Mouse (Mus musculus) erythroblast, embryonic 14.5 days (primary cell): Measurements from ENCODE around the gene Mageb18. TPM values are rescaled to one million over a fixed set of nuclear protein-coding genes. Genes with fewer than 3 reads are reported as not detected.
"Not testable (repeated sequence)": the region's sequence is repeated elsewhere in the genome, so short reads cannot be mapped to it uniquely, and the experiment has no call there.

Experiments
- H3K27me3 ChIP-seq: 2 replicates; pipeline ENCODE4 v1.6.1; 2012; ENCODE audit warnings: inconsistent platforms; ENCODE audit not compliant: control insufficient read depth
- H3K36me3 ChIP-seq: 2 replicates; pipeline ENCODE4 v1.6.1; 2012; ENCODE audit warnings: mild to moderate bottlenecking, inconsistent platforms; ENCODE audit not compliant: control insufficient read depth
- H3K4me1 ChIP-seq: 2 replicates; pipeline ENCODE4 v1.6.1; 2012; ENCODE audit warnings: inconsistent platforms; ENCODE audit not compliant: control insufficient read depth
- H3K4me3 ChIP-seq: replicated peaks from 2 replicates; pipeline ENCODE3; 2012; ENCODE audit warnings: moderate library complexity, mild to moderate bottlenecking, inconsistent platforms
- H3K9me3 ChIP-seq: 2 replicates; pipeline ENCODE4 v1.6.1; 2012; ENCODE audit warnings: low read length, inconsistent platforms, mixed read lengths; ENCODE audit not compliant: control insufficient read depth
- GATA1 ChIP-seq: IDR thresholded peaks from 2 replicates; pipeline ENCODE4 v1.6.1; 2012; ENCODE audit warnings: low read length, inconsistent platforms, mixed read lengths
- TAL1 ChIP-seq: IDR thresholded peaks from 3 replicates; pipeline ENCODE4 v1.6.1; 2012; ENCODE audit warnings: low read length, inconsistent platforms, mixed read lengths
- polyA plus RNA-seq: library from polyadenylated mRNA; stranded (reverse); fragments of >175 nt; gene quantifications from 2 replicates; pipeline ENCODE4 v1.2.3, GENCODE M21; 2012

Gene Mageb18
- not detected in 2 replicates for polyA plus RNA-seq

GRCm38 (mm10) chrX:92599472-92599871, at the start of gene Mageb18:
Mageb18 (minus strand) TSS chrX:92599572.
- Histone ChIP-seq H3K4me3 (no peak within 1 kb of the TSS), H3K27me3 (no peaks in the 10 kb centered on the region), H3K4me1 (no peaks in the 10 kb centered on the region), H3K36me3 (no peaks in the 10 kb centered on the region), H3K9me3 (no peaks in the 10 kb centered on the region)
- no peak for TF ChIP-seq TAL1
- no peak for TF ChIP-seq GATA1

GRCm38 (mm10) chrX:92612788-92613187, 13.4 kb upstream of the Mageb18 start:
- H3K27me3 ChIP-seq = no peaks in the 10 kb centered on the region
- no peaks in the 10 kb centered on the region for H3K36me3 ChIP-seq

GRCm38 (mm10) chrX:92610466-92610865, 11.1 kb upstream of the Mageb18 start:
- Histone ChIP-seq H3K4me1 (no peaks in the 10 kb centered on the region), H3K4me3 (no peak overlapping the region), H3K9me3 (no peaks in the 10 kb centered on the region), H3K27me3 (no peaks in the 10 kb centered on the region), H3K36me3 (no peaks in the 10 kb centered on the region)
- TF ChIP-seq TAL1 = no peak
- no peak for TF ChIP-seq GATA1

More at GRCm38 (mm10) chrX:92612788-92613187, 13.4 kb upstream of the Mageb18 start:
- no peaks in the 10 kb centered on the region for H3K4me1 ChIP-seq
- TF ChIP-seq TAL1 = no peak
- TF ChIP-seq GATA1 = no peak
- no peak overlapping the region for H3K4me3 ChIP-seq
- H3K9me3 ChIP-seq = no peaks in the 10 kb centered on the region

GRCm38 (mm10) chrX:92597324-92597723, 2.0 kb downstream of the Mageb18 start:
- no peaks in the 10 kb centered on the region for H3K27me3 ChIP-seq
- H3K4me3 ChIP-seq = no peak overlapping the region
- no peaks in the 10 kb centered on the region for H3K36me3 ChIP-seq
- TF ChIP-seq TAL1 (no peak), GATA1 (no peak)
- H3K9me3 ChIP-seq = no peaks in the 10 kb centered on the region
- no peaks in the 10 kb centered on the region for H3K4me1 ChIP-seq

DNA sequence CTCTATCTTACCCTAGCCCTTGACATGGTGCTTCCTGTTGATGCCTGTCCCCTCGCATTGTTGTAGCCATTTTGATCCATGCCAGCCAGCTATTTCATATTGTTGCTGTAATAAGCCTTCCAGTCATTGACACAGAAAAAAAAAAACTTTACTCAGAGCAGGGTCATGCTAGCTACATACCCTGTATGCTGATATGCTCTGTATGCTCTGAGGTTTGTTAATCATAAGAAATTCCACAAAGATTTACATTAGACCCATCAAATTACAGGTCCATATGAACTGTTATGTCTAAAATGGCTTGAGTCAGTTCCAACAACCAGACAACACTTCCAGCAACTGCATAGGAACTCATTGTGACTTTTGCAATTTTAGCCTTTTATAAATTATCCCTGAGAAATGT, 71.5 kb downstream of the Mageb18 start:
- Histone ChIP-seq H3K9me3 (no peaks in the 10 kb centered on the region), H3K36me3 (no peaks in the 10 kb centered on the region), H3K4me3 (no peak overlapping the region), H3K4me1 (no peaks in the 10 kb centered on the region), H3K27me3 (no peaks in the 10 kb centered on the region)
- TF ChIP-seq TAL1 = no peak
- TF ChIP-seq GATA1 = no peak

- TF ChIP-seq TAL1 (no peak), GATA1 (no peak)
- no peak overlapping the region for H3K4me3 ChIP-seq
Observed at GRCm38 (mm10) chrX:92498254-92498653, 101.1 kb downstream of the Mageb18 start.

GRCm38 (mm10) chrX:92489649-92490048, 109.7 kb downstream of the Mageb18 start, which contains the start of gene Gm5941:
Gm5941 (plus strand) TSS chrX:92489949.
- not testable (repeated sequence) for H3K4me1 ChIP-seq, H3K36me3 ChIP-seq, H3K9me3 ChIP-seq, H3K4me3 ChIP-seq, H3K27me3 ChIP-seq

More at GRCm38 (mm10) chrX:92498254-92498653, 101.1 kb downstream of the Mageb18 start:
- Histone ChIP-seq H3K9me3 (no peaks in the 10 kb centered on the region), H3K4me1 (no peaks in the 10 kb centered on the region), H3K36me3 (no peaks in the 10 kb centered on the region), H3K27me3 (no peaks in the 10 kb centered on the region)

GRCm38 (mm10) chrX:92464773-92465172, 134.6 kb downstream of the Mageb18 start:
- Histone ChIP-seq H3K4me1 (no peaks in the 10 kb centered on the region), H3K27me3 (no peaks in the 10 kb centered on the region), H3K4me3 (no peak overlapping the region), H3K36me3 (no peaks in the 10 kb centered on the region), H3K9me3 (no peaks in the 10 kb centered on the region)
- TF ChIP-seq TAL1 = no peak
- TF ChIP-seq GATA1 = no peak

- no peaks in the 10 kb centered on the region for H3K27me3 ChIP-seq
- H3K36me3 ChIP-seq = no peaks in the 10 kb centered on the region
- no peaks in the 10 kb centered on the region for H3K4me1 ChIP-seq
- no peaks in the 10 kb centered on the region for H3K9me3 ChIP-seq
- H3K4me3 ChIP-seq = no peak overlapping the region
- TF ChIP-seq GATA1 (no peak), TAL1 (no peak)
Observed at GRCm38 (mm10) chrX:92460496-92460895, 138.9 kb downstream of the Mageb18 start.

- Histone ChIP-seq H3K36me3 (no peaks in the 10 kb centered on the region), H3K4me1 (no peaks in the 10 kb centered on the region), H3K27me3 (no peaks in the 10 kb centered on the region), H3K4me3 (no peak overlapping the region), H3K9me3 (no peaks in the 10 kb centered on the region)
- TF ChIP-seq GATA1 = no peak
- TF ChIP-seq TAL1 = no peak
Observed at GRCm38 (mm10) chrX:92387384-92387783, 212.0 kb downstream of the Mageb18 start.
